Mouse (Mus musculus) neural tube, embryonic 14.5 days (tissue): ENCODE data around the gene Rapgef5. TPM values are rescaled to one million over a fixed set of nuclear protein-coding genes. Genes with fewer than 3 reads are reported as not detected.

Experiments used
- ATAC-seq: fragments of 200-750 bp; cut with Nextera tagmentation; 2 replicates; pipeline ENCODE4 v1.8.0; 2017; ENCODE audit warnings: low read depth, mild to moderate bottlenecking, moderate TSS enrichment, moderate library complexity
- H3K27ac ChIP-seq: fragments of 300-500 bp; sonication (generic); 2 replicates; pipeline ENCODE4 v1.5.1; 2014; ENCODE audit warnings: low read depth, mild to moderate bottlenecking, control low read depth, low read length, moderate library complexity, mixed read lengths
- H3K27me3 ChIP-seq: fragments of 300-500 bp; sonication (generic); 2 replicates; pipeline ENCODE4 v1.6.1; 2014; ENCODE audit warnings: low read length; ENCODE audit not compliant: control insufficient read depth, insufficient read depth
- H3K36me3 ChIP-seq: fragments of 300-500 bp; sonication (generic); 2 replicates; pipeline ENCODE4 v1.6.1; 2014; ENCODE audit warnings: low read length, mixed read lengths; ENCODE audit not compliant: control insufficient read depth, insufficient read depth
- H3K4me1 ChIP-seq: fragments of 300-500 bp; sonication (generic); 2 replicates; pipeline ENCODE4 v1.6.1; 2014; ENCODE audit warnings: low read length; ENCODE audit not compliant: control insufficient read depth, insufficient read depth
- H3K4me2 ChIP-seq: fragments of 300-500 bp; sonication (generic); 2 replicates; pipeline ENCODE4 v1.6.1; 2014; ENCODE audit warnings: mild to moderate bottlenecking, low read depth, low read length, control low read depth
- H3K4me3 ChIP-seq: fragments of 300-500 bp; sonication (generic); 2 replicates; pipeline ENCODE4 v1.5.1; 2014; ENCODE audit warnings: low read depth, low read length, control low read depth, mixed read lengths
- H3K9ac ChIP-seq: fragments of 300-500 bp; sonication (generic); replicated peaks from 2 replicates; pipeline ENCODE4 v1.6.1; 2014; ENCODE audit warnings: low read depth, mild to moderate bottlenecking, control low read depth, low read length, mixed read lengths
- H3K9me3 ChIP-seq: fragments of 300-500 bp; sonication (generic); 2 replicates; pipeline ENCODE4 v1.6.1; 2016; ENCODE audit warnings: low read length; ENCODE audit not compliant: control insufficient read depth
- WGBS: fragments of 180-500 bp; shearing (Covaris S2); extraction: QIAGEN DNeasy Blood & Tissue Kit; methylation state at CpG from one replicate; pipeline ENCODE4 v1.1.7; 2014; 5-methylcytosine and 5-hydroxymethylcytosine counted together
- polyA plus RNA-seq: library from polyadenylated mRNA; unstranded; fragments of >200 nt; fragmentation: Nextera tagmentation; extraction: Ambion mirVana; gene quantifications from 2 replicates; pipeline ENCODE4 v1.2.1, GENCODE M21; 2014

The Rapgef5 gene
- polyA plus RNA-seq, 1 experiment from 2014 or later: 39.4 TPM

DNA sequence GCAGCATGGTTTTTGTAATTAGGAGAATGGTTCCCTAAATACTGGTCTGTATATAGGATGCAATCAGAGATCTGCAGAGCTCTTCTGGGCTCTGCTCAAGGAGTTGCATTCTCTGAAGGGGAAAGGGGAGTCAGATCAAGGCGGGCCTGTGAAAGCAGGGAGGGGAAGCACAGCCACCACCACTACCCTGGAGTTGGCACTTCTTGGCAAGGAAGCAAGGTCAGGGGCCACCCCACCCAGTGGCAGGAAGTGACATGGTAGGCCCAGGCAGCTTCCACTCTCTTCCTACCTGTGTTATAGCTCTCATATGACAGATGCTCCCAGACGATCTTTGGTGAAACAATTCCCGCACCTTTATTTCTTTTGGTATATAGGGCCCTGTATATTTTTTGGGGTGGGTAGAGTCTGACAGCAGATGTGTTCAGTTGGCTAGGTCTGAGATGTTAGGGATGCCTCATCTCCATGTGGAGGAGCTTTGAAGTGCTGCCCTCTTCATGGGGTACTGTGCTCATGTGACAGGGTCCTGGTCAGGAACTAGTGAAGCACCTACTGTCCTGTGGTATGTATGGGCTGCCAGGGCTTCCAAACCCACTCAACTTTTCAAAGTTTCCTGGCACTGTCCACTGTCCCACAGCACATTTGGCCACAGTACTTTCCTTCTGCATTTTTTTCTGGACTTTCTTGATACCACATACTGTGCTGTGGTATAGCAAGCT lies 183.8 kb downstream of the Rapgef5 start:
- no peak overlapping the region for H3K4me2 ChIP-seq
- H3K27me3 ChIP-seq: no peaks in the 10 kb centered on the region
- peaks cover 8% of the 10 kb centered on the region; the same call in 1 of the 2 replicates for H3K4me1 ChIP-seq
- H3K27ac ChIP-seq: no peak overlapping the region
- H3K9ac ChIP-seq: no peak overlapping the region
- no peak for ATAC-seq
- H3K9me3 ChIP-seq: no peaks in the 10 kb centered on the region
- no peak overlapping the region for H3K4me3 ChIP-seq
- no peaks in the 10 kb centered on the region for H3K36me3 ChIP-seq
- WGBS: 91% methylated on average over 3 of the region's 3 CpGs

DNA sequence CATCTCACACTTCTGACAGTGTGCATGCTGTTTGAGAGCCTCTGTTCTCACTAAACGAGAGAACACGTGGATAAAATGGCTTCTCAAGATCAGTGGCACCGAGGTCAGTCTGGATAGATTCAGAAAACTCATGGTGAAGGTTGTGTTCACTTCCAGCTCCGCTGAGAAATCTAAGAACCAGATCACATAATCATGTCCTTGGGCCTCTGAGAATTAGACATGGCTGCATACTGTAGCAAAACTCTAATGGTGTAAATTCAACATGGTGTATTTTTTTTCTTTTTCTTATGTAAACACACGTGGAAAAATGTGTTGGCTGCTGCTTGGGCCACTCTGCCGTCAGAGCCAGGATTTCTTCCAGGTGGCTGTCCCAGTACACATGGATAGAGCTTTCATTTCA lies 184.6 kb downstream of the Rapgef5 start:
- Histone ChIP-seq H3K27ac (no peak overlapping the region), H3K9me3 (no peaks in the 10 kb centered on the region), H3K36me3 (no peaks in the 10 kb centered on the region), H3K4me3 (no peak overlapping the region), H3K4me1 (peaks cover 12% of the 10 kb centered on the region; the same call in 1 of the 2 replicates), H3K4me2 (no peak overlapping the region), H3K27me3 (no peaks in the 10 kb centered on the region), H3K9ac (no peak overlapping the region)
- 77% methylated on average over 6 of the region's 6 CpGs for WGBS
- ATAC-seq: no peak

DNA sequence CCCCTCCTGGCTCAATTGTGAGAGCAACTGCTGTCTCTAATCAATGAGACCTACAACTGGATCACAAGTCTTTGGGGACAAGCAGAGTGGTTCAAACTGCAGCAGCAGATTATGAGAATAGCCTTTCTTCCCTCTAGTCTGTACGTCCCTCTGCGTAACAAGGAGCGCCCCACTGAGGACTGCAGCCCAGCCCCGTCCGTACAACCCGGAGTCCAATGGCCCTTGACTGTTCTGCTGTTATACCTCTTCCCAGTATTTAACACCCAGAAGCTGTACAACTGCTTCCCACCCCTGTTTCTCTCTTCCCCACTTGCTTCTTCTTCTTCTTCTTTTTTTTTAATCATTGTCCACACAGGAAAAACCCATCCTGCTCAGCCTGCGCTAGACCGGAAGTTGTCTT lies 186.0 kb downstream of the Rapgef5 start:
- Histone ChIP-seq H3K9ac (no peak overlapping the region), H3K27ac (no peak overlapping the region), H3K36me3 (no peaks in the 10 kb centered on the region), H3K27me3 (no peaks in the 10 kb centered on the region), H3K4me1 (peaks cover 12% of the 10 kb centered on the region; the same call in 1 of the 2 replicates), H3K9me3 (no peaks in the 10 kb centered on the region), H3K4me2 (no peak overlapping the region), H3K4me3 (no peak overlapping the region)
- WGBS: 82% methylated on average over 8 of the region's 8 CpGs
- no peak for ATAC-seq

DNA sequence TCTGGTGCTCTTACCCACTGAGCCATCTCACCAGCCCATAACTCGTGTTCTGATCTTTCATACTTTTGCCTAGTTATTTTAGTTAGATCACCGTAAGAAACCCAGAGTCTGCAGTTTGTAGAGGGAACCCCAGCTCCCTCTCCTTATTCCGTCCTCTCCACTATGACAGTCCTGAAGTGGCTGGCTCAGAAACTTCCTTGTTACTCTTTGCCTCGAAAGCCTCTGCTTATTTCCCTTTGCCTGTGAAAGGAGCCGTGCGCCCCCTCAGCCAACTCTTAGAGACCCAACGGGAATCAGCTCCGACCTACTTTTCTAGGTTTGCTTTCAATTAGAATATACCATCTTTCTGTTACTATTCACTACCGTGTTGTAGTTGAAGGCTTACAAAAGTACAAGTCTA lies 186.6 kb downstream of the Rapgef5 start:
- Histone ChIP-seq H3K9me3 (no peaks in the 10 kb centered on the region), H3K27me3 (no peaks in the 10 kb centered on the region), H3K36me3 (no peaks in the 10 kb centered on the region), H3K27ac (no peak overlapping the region), H3K9ac (no peak overlapping the region), H3K4me2 (no peak overlapping the region), H3K4me1 (peaks cover 12% of the 10 kb centered on the region; the same call in 1 of the 2 replicates), H3K4me3 (no peak overlapping the region)
- 94% methylated on average over 9 of the region's 9 CpGs for WGBS
- no peak for ATAC-seq

DNA sequence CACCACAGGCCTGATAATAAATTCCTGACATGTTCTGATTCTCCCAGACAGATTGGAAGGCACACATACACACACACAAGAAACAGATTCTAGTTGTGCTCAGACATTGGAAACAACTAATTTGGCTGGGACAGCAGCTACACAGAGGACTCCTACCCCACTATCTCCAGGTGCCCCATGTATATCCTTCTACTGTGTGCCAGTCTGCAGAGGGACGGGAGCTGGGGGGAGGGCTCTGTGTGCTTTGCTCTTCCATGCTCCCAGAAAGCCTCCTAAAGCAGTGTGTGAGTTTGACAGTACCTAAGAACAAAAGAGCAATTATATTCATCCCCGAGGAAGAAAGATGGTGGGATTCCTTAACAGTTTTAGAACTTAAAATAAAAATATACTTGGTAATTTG lies 187.1 kb downstream of the Rapgef5 start:
- Histone ChIP-seq H3K36me3 (no peaks in the 10 kb centered on the region), H3K9ac (no peak overlapping the region), H3K4me3 (no peak overlapping the region), H3K27ac (no peak overlapping the region), H3K4me1 (peaks cover 12% of the 10 kb centered on the region), H3K9me3 (no peaks in the 10 kb centered on the region), H3K4me2 (no peak overlapping the region), H3K27me3 (no peaks in the 10 kb centered on the region)
- WGBS: 35% methylated on average over 2 of the region's 2 CpGs
- ATAC-seq: no peak

DNA sequence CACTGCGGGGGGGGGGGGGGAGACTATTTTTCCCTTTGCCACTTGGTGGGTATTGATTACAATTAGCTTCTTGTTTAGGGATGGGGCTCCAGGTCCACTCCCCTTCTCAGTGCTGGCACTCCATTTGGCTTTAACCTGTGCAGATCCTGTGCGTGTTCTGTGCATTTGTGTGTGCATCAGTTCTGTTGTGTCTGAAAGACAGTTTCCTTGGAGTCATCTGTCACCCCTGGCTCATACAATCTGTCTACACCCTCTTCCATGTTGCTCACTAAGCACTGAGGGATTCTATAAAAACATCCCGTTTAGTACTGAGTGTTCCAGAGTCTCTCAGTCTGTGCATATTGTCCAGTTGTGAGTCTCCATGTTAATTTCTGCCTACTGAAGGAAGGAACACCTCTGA lies 189.0 kb downstream of the Rapgef5 start:
- Histone ChIP-seq H3K4me3 (no peak overlapping the region), H3K27ac (no peak overlapping the region), H3K27me3 (no peaks in the 10 kb centered on the region), H3K4me2 (no peak overlapping the region), H3K4me1 (peaks cover 11% of the 10 kb centered on the region; the same call in 1 of the 2 replicates), H3K36me3 (no peaks in the 10 kb centered on the region), H3K9ac (no peak overlapping the region), H3K9me3 (no peaks in the 10 kb centered on the region)
- no peak for ATAC-seq
- WGBS: 73% methylated on average over 3 of the region's 3 CpGs

DNA sequence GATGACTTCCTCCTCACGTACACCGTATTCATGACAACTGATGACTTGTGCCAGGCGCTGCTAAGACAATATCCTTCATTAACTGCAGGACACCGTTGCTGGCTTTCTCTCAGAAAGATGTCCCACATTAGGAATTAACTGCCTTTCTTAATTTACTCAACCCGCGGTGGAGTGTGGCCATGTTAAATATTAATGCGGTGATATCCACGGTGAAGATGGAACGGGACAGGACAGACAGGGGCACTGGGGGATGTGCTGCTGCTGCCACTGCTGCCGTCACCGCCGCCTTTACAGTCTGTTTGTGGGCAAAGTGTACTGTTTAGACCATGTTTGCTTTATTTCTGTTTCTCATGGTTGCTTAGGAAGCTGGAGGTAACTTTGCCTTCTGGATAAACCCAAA lies 193.0 kb downstream of the Rapgef5 start:
- no peak overlapping the region for H3K9ac ChIP-seq
- no peak overlapping the region for H3K4me2 ChIP-seq
- no peaks in the 10 kb centered on the region for H3K36me3 ChIP-seq
- no peaks in the 10 kb centered on the region for H3K27me3 ChIP-seq
- H3K27ac ChIP-seq: no peak overlapping the region
- H3K4me1 ChIP-seq: peaks cover 7% of the 10 kb centered on the region; the same call in 1 of the 2 replicates
- WGBS: 35% methylated on average over 12 of the region's 12 CpGs
- H3K9me3 ChIP-seq: no peaks in the 10 kb centered on the region
- H3K4me3 ChIP-seq: no peak overlapping the region
- no peak; the same call in 1 of the 2 replicates for ATAC-seq

DNA sequence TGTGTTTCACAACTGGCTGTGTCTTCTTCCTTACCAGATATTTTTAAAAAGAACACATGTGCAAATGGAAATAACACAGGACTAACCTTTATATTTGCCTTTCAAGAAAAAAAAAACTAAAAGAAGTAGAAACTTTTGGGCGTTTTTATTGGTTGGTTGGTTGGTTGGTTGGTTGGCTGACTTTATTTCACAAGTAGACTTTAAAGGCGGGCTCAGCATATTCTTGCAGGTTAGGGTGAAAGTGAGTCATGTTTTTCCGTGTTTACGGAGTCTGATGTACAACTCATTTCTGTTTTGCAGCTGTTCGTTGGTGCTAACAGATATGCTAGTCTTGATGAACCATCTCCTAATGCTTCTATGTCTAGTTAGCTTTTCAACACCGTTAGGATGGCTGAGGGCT lies 196.2 kb downstream of the Rapgef5 start:
- H3K27ac ChIP-seq: no peak overlapping the region
- no peak overlapping the region for H3K4me2 ChIP-seq
- H3K36me3 ChIP-seq: no peaks in the 10 kb centered on the region
- no peak overlapping the region for H3K9ac ChIP-seq
- no peak for ATAC-seq
- H3K4me1 ChIP-seq: peaks cover 4% of the 10 kb centered on the region; the same call in 1 of the 2 replicates
- H3K9me3 ChIP-seq: no peaks in the 10 kb centered on the region
- H3K27me3 ChIP-seq: no peaks in the 10 kb centered on the region
- H3K4me3 ChIP-seq: no peak overlapping the region
- WGBS: 86% methylated on average over 6 of the region's 6 CpGs

DNA sequence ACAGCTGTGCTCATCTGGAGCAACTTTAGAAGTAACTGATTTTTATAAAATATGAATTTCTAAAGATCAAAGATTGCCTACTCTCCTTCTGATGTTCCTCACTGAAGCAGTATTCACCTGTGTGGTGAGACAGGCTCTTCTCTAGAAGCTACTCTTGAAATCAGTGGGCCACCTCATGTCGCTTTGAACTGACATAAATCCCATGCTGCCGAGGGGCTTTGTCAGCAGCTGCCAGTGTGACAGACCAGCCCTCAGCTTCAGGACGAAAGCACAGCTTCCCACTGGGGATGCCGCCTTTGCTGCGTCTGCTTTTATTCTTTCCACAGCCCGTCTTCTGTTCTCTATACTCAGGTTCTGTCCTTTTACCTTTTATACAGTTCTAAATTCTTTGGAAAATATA lies 197.3 kb downstream of the Rapgef5 start:
- Histone ChIP-seq H3K27me3 (no peaks in the 10 kb centered on the region), H3K4me2 (no peak overlapping the region), H3K4me3 (no peak overlapping the region), H3K9ac (no peak overlapping the region), H3K36me3 (no peaks in the 10 kb centered on the region; the same call in 1 of the 2 replicates), H3K27ac (no peak overlapping the region), H3K9me3 (no peaks in the 10 kb centered on the region), H3K4me1 (peaks cover 4% of the 10 kb centered on the region; the same call in 1 of the 2 replicates)
- 16% methylated on average over 6 of the region's 6 CpGs for WGBS
- ATAC-seq: no peak
